Mouse (Mus musculus) bone marrow, adult 2 months (tissue): ENCODE results near the gene Hes1. TPM values are rescaled to one million over a fixed set of nuclear protein-coding genes. Genes with fewer than 3 reads are reported as not detected.

Source experiments
- H3K27ac ChIP-seq: fragments of 200-500 bp; 2 replicates; pipeline ENCODE4 v1.5.1; 2012; ENCODE audit warnings: low read depth, mild to moderate bottlenecking, control low read depth, inconsistent platforms, low read length; ENCODE audit not compliant: control insufficient read depth, poor library complexity, insufficient read depth
- H3K4me1 ChIP-seq: fragments of 200-500 bp; 2 replicates; pipeline ENCODE4 v1.6.1; 2011; ENCODE audit warnings: low read length; ENCODE audit not compliant: control insufficient read depth, insufficient read depth
- H3K4me3 ChIP-seq: fragments of 200-500 bp; replicated peaks from 2 replicates; pipeline ENCODE3; 2011; ENCODE audit warnings: mild to moderate bottlenecking, low read depth, low read length, control low read depth; ENCODE audit not compliant: control insufficient read depth
- CTCF ChIP-seq: fragments of 200-500 bp; IDR thresholded peaks from 2 replicates; pipeline ENCODE4 v1.5.1; 2011; ENCODE audit warnings: low read length, control low read depth; ENCODE audit not compliant: control insufficient read depth, insufficient read depth
- POLR2A ChIP-seq: fragments of 200-500 bp; IDR thresholded peaks from 2 replicates; pipeline ENCODE4 v1.6.1; 2011; ENCODE audit warnings: low read depth, mild to moderate bottlenecking, control low read depth, low read length, borderline replicate concordance; ENCODE audit not compliant: control insufficient read depth
- WGBS: fragments of 180-500 bp; shearing (Covaris S2); methylation state at CpG from one replicate; pipeline ENCODE4 v1.1.7; 2018; 5-methylcytosine and 5-hydroxymethylcytosine counted together
- polyA plus RNA-seq: library from polyadenylated mRNA; stranded (reverse); fragments of >200 nt; gene quantifications from 2 replicates; pipeline ENCODE4 v1.2.4, GENCODE M21; 2011; ENCODE audit warnings: low replicate concordance; ENCODE audit not compliant: missing spikeins, insufficient read depth, insufficient read length

Gene Hes1
- polyA plus RNA-seq, 1 experiment, result 12.4 TPM

- TF ChIP-seq CTCF (no peak), POLR2A (no peak)
- WGBS, result 28% methylated on average over 17 of the region's 17 CpGs
- H3K4me3 ChIP-seq, result no peak overlapping the region
- H3K4me1 ChIP-seq, result peaks cover 8% of the 10 kb centered on the region; the same call in 1 of the 2 replicates
- H3K27ac ChIP-seq, result no peak overlapping the region
Observed at GRCm38 (mm10) chr16:30038663-30039593, 25.3 kb upstream of the Hes1 start.

GRCm38 (mm10) chr16:30039841-30040240, 24.3 kb upstream of the Hes1 start:
- Histone ChIP-seq H3K4me1 (peaks cover 7% of the 10 kb centered on the region; the same call in 1 of the 2 replicates), H3K4me3 (no peak overlapping the region), H3K27ac (no peak overlapping the region)
- 70% methylated on average over 2 of the region's 2 CpGs for WGBS
- no peak for TF ChIP-seq POLR2A
- TF ChIP-seq CTCF, result no peak

GRCm38 (mm10) chr16:30042859-30043258, 21.3 kb upstream of the Hes1 start:
- WGBS, result 67% methylated on average over 4 of the region's 4 CpGs
- Histone ChIP-seq H3K4me3 (no peak overlapping the region), H3K4me1 (peaks cover 1% of the 10 kb centered on the region; the same call in 1 of the 2 replicates), H3K27ac (no peak overlapping the region)
- TF ChIP-seq CTCF (no peak), POLR2A (no peak)

GRCm38 (mm10) chr16:30045615-30046014, 18.6 kb upstream of the Hes1 start:
- 50% methylated on average over 5 of the region's 5 CpGs for WGBS
- H3K4me3 ChIP-seq, result no peak overlapping the region
- TF ChIP-seq POLR2A (no peak), CTCF (no peak)
- H3K27ac ChIP-seq, result no peak overlapping the region
- H3K4me1 ChIP-seq, result no peaks in the 10 kb centered on the region

- Histone ChIP-seq H3K27ac (no peak overlapping the region), H3K4me1 (no peaks in the 10 kb centered on the region), H3K4me3 (no peak overlapping the region)
- 47% methylated on average over 7 of the region's 7 CpGs for WGBS
- no peak for TF ChIP-seq POLR2A
- TF ChIP-seq CTCF, result no peak
Observed at GRCm38 (mm10) chr16:30047010-30047409, 17.2 kb upstream of the Hes1 start.

GRCm38 (mm10) chr16:30047421-30047831, 16.8 kb upstream of the Hes1 start:
- no peak for TF ChIP-seq POLR2A
- TF ChIP-seq CTCF, result no peak
- Histone ChIP-seq H3K4me3 (no peak overlapping the region), H3K4me1 (no peaks in the 10 kb centered on the region), H3K27ac (no peak overlapping the region)
- 62% methylated on average over 11 of the region's 11 CpGs for WGBS

- TF ChIP-seq CTCF (no peak), POLR2A (no peak)
- WGBS, result 70% methylated on average over 10 of the region's 10 CpGs
- Histone ChIP-seq H3K27ac (no peak overlapping the region), H3K4me1 (no peaks in the 10 kb centered on the region), H3K4me3 (no peak overlapping the region)
Observed at GRCm38 (mm10) chr16:30050767-30051490, 13.3 kb upstream of the Hes1 start.

GRCm38 (mm10) chr16:30052271-30052670, 11.9 kb upstream of the Hes1 start:
- no peaks in the 10 kb centered on the region for H3K4me1 ChIP-seq
- H3K4me3 ChIP-seq, result no peak overlapping the region
- WGBS, result 90% methylated on average over 2 of the region's 2 CpGs
- no peak for TF ChIP-seq CTCF
- TF ChIP-seq POLR2A, result no peak
- no peak overlapping the region for H3K27ac ChIP-seq
